32 mouse cellular contexts compared by ENCODE assay signal in the genomic region with DNA sequence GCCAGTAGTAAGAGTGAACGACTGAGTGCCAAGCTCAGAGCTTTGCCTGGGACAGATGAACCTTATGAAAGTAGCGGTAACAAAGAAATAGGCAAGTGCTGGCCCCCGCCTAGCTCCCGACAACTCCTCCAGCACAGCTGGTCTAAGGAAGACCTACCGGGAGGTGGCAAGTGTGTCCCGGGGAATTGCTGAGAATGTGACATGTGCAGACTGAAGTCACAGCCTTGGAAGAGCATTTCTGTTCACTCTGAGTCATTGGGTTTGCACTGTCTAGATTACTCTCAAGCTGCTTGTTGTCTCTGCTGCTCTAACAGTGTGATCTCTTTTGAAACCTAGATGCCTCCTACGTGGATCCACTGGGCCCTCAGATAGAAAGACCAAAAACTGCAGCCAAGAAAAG. TPM values are rescaled to one million over a fixed set of nuclear protein-coding genes. Genes with fewer than 3 reads are reported as not detected.
DNase-seq lines count a peak whose midpoint lies in the region; ATAC-seq and TF ChIP-seq lines count a peak whose summit lies in the region.
"Had no signal": no experiment of that assay in that cellular context is flagged by ENCODE, and none has a peak within 500 bp of the region (broad histone marks: within the 10 kb centered on the region; RNA-seq: fewer than 3 reads in every experiment).

No protein-coding gene starts in this region.

- no peak for TF ChIP-seq CTCF in olfactory bulb, adult 2 months (IDR thresholded peaks at IDR 0.05; ENCODE audit: insufficient read depth, low read depth, low read length)

- ATAC-seq in frontal cortex, adult (ENCODE audit: low TSS enrichment), result peak; percentile 89
- ATAC-seq: forebrain, embryonic 13.5 days; forebrain, postnatal 0 days; hindbrain, embryonic 16.5 days; Patski had no signal

- 51% methylated on average over 7 of the region's 7 CpGs for WGBS in olfactory bulb, adult 2 months

- TF ChIP-seq POLR2A in olfactory bulb, adult 2 months (IDR thresholded peaks at IDR 0.05; ENCODE audit: insufficient read depth, low read depth, low read length), result no peak

- peak overlapping the region; percentile 83 for H3K27ac ChIP-seq in olfactory bulb, adult 2 months (ENCODE audit: insufficient read depth, low read depth, low read length)
- H3K27ac ChIP-seq: embryonic facial prominence, embryonic 10.5 days; embryonic facial prominence, embryonic 13.5 days; forebrain, embryonic 13.5 days; heart, embryonic 15.5 days; hindbrain, embryonic 10.5 days; hindbrain, embryonic 13.5 days had no signal

- H3K4me1 ChIP-seq in olfactory bulb, adult 2 months (ENCODE audit: control insufficient read depth, insufficient read depth, low read length), result peaks cover 4% of the 10 kb centered on the region; the same call in 1 of the 2 replicates
- H3K4me1 ChIP-seq: embryonic facial prominence, embryonic 10.5 days; forebrain, embryonic 13.5 days; hindbrain, embryonic 10.5 days; hindbrain, embryonic 13.5 days had no signal

- DNase-seq in frontal cortex, postnatal 14 days (ENCODE audit: low spot score in 2 of 2), result no peak
- DNase-seq in left cerebral cortex, adult 11 months (ENCODE audit: low spot score), result peak; percentile 69
- no peak for DNase-seq in left cerebral cortex, postnatal 14 days (ENCODE audit: low spot score in 2 of 2)
- DNase-seq in right cerebral cortex, adult 2 months (ENCODE audit: low spot score in 2 of 2), result peak; percentile 47 to 56
- no peak for DNase-seq in right cerebral cortex, postnatal 14 days
- no peak for DNase-seq in spleen, adult 18-20 months
- DNase-seq: adrenal gland, postnatal 10 days; adrenal gland, postnatal 36 days; B cell, adult 2 months; cerebellum, adult 11 months; cerebellum, adult 2 months; cerebellum, adult 9-11 months; cerebellum, postnatal 25 days; embryo, embryonic 11 days; forebrain, postnatal 0 days; gastrocnemius, postnatal 25 days; heart, adult 18-20 months; heart, postnatal 10 days; heart, postnatal 36 days had no signal

- no peak overlapping the region for H3K4me3 ChIP-seq in olfactory bulb, adult 2 months (ENCODE audit: insufficient read depth, low read depth, low read length)
- H3K4me3 ChIP-seq: embryonic facial prominence, embryonic 10.5 days; embryonic facial prominence, embryonic 13.5 days; erythroblast, embryonic 14.5 days; forebrain, embryonic 13.5 days; heart, embryonic 12.5 days; heart, embryonic 15.5 days; hindbrain, embryonic 10.5 days; hindbrain, embryonic 13.5 days had no signal

- intact Hi-C loops in left cerebral cortex, postnatal 14 days (cut with DNase I), result no loop called here

RNA-seq across cellular contexts. Expression of gene Il17d, which starts 7.6 kb away (rescaled TPM):
- total RNA-seq in left cerebral cortex, postnatal 14 days (2021), result 10 to 100 TPM; 13.3 to 14.0 TPM
- polyA plus RNA-seq in olfactory bulb, adult 2 months (2012; ENCODE audit: insufficient read depth, insufficient read length, low replicate concordance, missing spikeins), result not detected in 2 replicates
- total RNA-seq: G1E had no signal
- polyA plus RNA-seq: erythroblast, embryonic 14.5 days had no signal

RNA-seq across cellular contexts. Expression of gene Eef1akmt1, which starts 54.4 kb away (rescaled TPM):
- total RNA-seq in left cerebral cortex, postnatal 14 days (2021), result 10 to 100 TPM; 37.7 to 41.2 TPM
- polyA plus RNA-seq in olfactory bulb, adult 2 months (2012; ENCODE audit: insufficient read depth, insufficient read length, low replicate concordance, missing spikeins), result not detected in 2 replicates

Comparison
In these comparisons a context has a peak if more than half of its experiments do, and no peak if none do; other contexts are left out.
1. DNase-seq: peak in left cerebral cortex, adult 11 months (single experiment) and right cerebral cortex, adult 2 months (2 of 2); none in frontal cortex, postnatal 14 days (0 of 2), left cerebral cortex, postnatal 14 days (0 of 2), right cerebral cortex, postnatal 14 days (single experiment) and spleen, adult 18-20 months (0 of 2).